Mouse (Mus musculus): ENCODE results near the gene Ttll5. TPM values are rescaled to one million over a fixed set of nuclear protein-coding genes. Genes with fewer than 3 reads are reported as not detected.

Gene Ttll5
- polyA plus RNA-seq, 2 experiments, result 5.6 to 6.4 TPM

GRCm38 (mm10) chr12:85951822-85952221 lies 127.4 kb downstream of the Ttll5 start:
- Histone ChIP-seq H3K36me3 (replicated peaks; ENCODE audit: control insufficient read depth, insufficient read depth, low read depth) (no peaks in the 10 kb centered on the region), H3K27me3 (ENCODE audit: control insufficient read depth, insufficient read depth, low read length) (no peaks in the 10 kb centered on the region), H3K9ac (replicated peaks) (no peak overlapping the region), H3K4me3 (ENCODE audit: insufficient read depth in 1 of 2, low read depth in 2 of 2, low read length in 2 of 2) (no peak overlapping the region), H3K9me3 (ENCODE audit: control insufficient read depth, low read length) (no peaks in the 10 kb centered on the region), H3K4me2 (ENCODE audit: low read depth) (no peak overlapping the region), H3K27ac (no peak overlapping the region), H3K4me1 (replicated peaks; ENCODE audit: control insufficient read depth in 2 of 2, insufficient read depth in 2 of 2, low read length in 1 of 2) (no peaks in the 10 kb centered on the region)
- DNase-seq (ENCODE audit: low read depth in 3 of 3, low spot score in 3 of 3) (no peak), ATAC-seq (ENCODE audit: insufficient read depth) (no peak)
- 83% methylated on average over 1 of the region's 1 CpGs for whole genome bisulfite sequencing (ENCODE audit: insufficient replicate concordance)
- TF ChIP-seq EP300 (IDR thresholded peaks at IDR 0.05; ENCODE audit: low read depth) (no peak), CTCF (IDR thresholded peaks at IDR 0.05; ENCODE audit: low read depth) (peak; percentile 47)

- no peak for TF ChIP-seq CTCF (IDR thresholded peaks at IDR 0.05; ENCODE audit: low read depth)
- Histone ChIP-seq H3K4me3 (ENCODE audit: insufficient read depth in 1 of 2, low read depth in 2 of 2, low read length in 2 of 2) (no peak overlapping the region), H3K36me3 (replicated peaks; ENCODE audit: control insufficient read depth, insufficient read depth, low read depth) (no peaks in the 10 kb centered on the region), H3K27ac (no peak overlapping the region), H3K4me2 (ENCODE audit: low read depth) (no peak overlapping the region), H3K27me3 (ENCODE audit: control insufficient read depth, insufficient read depth, low read length) (no peaks in the 10 kb centered on the region), H3K9ac (replicated peaks) (no peak overlapping the region), H3K4me1 (replicated peaks; ENCODE audit: control insufficient read depth in 2 of 2, insufficient read depth in 2 of 2, low read length in 1 of 2) (no peaks in the 10 kb centered on the region), H3K9me3 (ENCODE audit: control insufficient read depth, low read length) (no peaks in the 10 kb centered on the region)
- DNase-seq (ENCODE audit: low read depth in 3 of 3, low spot score in 3 of 3) (no peak), ATAC-seq (ENCODE audit: insufficient read depth) (no peak)
- 74% methylated on average over 5 of the region's 5 CpGs for WGBS (ENCODE audit: insufficient replicate concordance)
Measured at GRCm38 (mm10) chr12:85952349-85952748, 127.9 kb downstream of the Ttll5 start.

GRCm38 (mm10) chr12:85954167-85954566 lies 129.7 kb downstream of the Ttll5 start:
- ATAC-seq (ENCODE audit: insufficient read depth), result no peak
- Histone ChIP-seq H3K36me3 (replicated peaks; ENCODE audit: control insufficient read depth, insufficient read depth, low read depth) (no peaks in the 10 kb centered on the region), H3K27ac (no peak overlapping the region), H3K4me3 (ENCODE audit: insufficient read depth in 1 of 2, low read depth in 2 of 2, low read length in 2 of 2) (no peak overlapping the region), H3K4me2 (ENCODE audit: low read depth) (no peak overlapping the region), H3K4me1 (replicated peaks; ENCODE audit: control insufficient read depth in 2 of 2, insufficient read depth in 2 of 2, low read length in 1 of 2) (no peaks in the 10 kb centered on the region), H3K27me3 (ENCODE audit: control insufficient read depth, insufficient read depth, low read length) (no peaks in the 10 kb centered on the region), H3K9me3 (ENCODE audit: control insufficient read depth, low read length) (no peaks in the 10 kb centered on the region), H3K9ac (replicated peaks) (no peak overlapping the region)
- TF ChIP-seq CTCF (IDR thresholded peaks at IDR 0.05; ENCODE audit: low read depth) (peak; percentile 26), EP300 (IDR thresholded peaks at IDR 0.05; ENCODE audit: low read depth) (no peak)
- DNase-seq (ENCODE audit: low read depth in 3 of 3, low spot score in 3 of 3), result no peak
- 67% methylated on average over 3 of the region's 3 CpGs for WGBS (ENCODE audit: insufficient replicate concordance)

- Histone ChIP-seq H3K36me3 (replicated peaks; ENCODE audit: control insufficient read depth, insufficient read depth, low read depth) (no peaks in the 10 kb centered on the region), H3K4me3 (ENCODE audit: insufficient read depth in 1 of 2, low read depth in 2 of 2, low read length in 2 of 2) (no peak overlapping the region), H3K4me1 (replicated peaks; ENCODE audit: control insufficient read depth in 2 of 2, insufficient read depth in 2 of 2, low read length in 1 of 2) (no peaks in the 10 kb centered on the region), H3K27me3 (ENCODE audit: control insufficient read depth, insufficient read depth, low read length) (no peaks in the 10 kb centered on the region), H3K9me3 (ENCODE audit: control insufficient read depth, low read length) (no peaks in the 10 kb centered on the region), H3K9ac (replicated peaks) (no peak overlapping the region), H3K27ac (no peak overlapping the region), H3K4me2 (ENCODE audit: low read depth) (no peak overlapping the region)
- 78% methylated on average over 8 of the region's 8 CpGs for WGBS (ENCODE audit: insufficient replicate concordance)
- ATAC-seq (ENCODE audit: insufficient read depth), result no peak
- no peak for DNase-seq (ENCODE audit: low read depth in 3 of 3, low spot score in 3 of 3)
- TF ChIP-seq EP300 (IDR thresholded peaks at IDR 0.05; ENCODE audit: low read depth), result no peak
- no peak for TF ChIP-seq CTCF (IDR thresholded peaks at IDR 0.05; ENCODE audit: low read depth)
Measured at GRCm38 (mm10) chr12:85955062-85955461, 130.6 kb downstream of the Ttll5 start.

GRCm38 (mm10) chr12:85955690-85956089 lies 131.2 kb downstream of the Ttll5 start:
- 36% methylated on average over 3 of the region's 3 CpGs for WGBS (ENCODE audit: insufficient replicate concordance)
- Histone ChIP-seq H3K4me3 (ENCODE audit: insufficient read depth in 1 of 2, low read depth in 2 of 2, low read length in 2 of 2) (no peak overlapping the region), H3K36me3 (replicated peaks; ENCODE audit: control insufficient read depth, insufficient read depth, low read depth) (no peaks in the 10 kb centered on the region), H3K4me2 (ENCODE audit: low read depth) (no peak overlapping the region), H3K27me3 (ENCODE audit: control insufficient read depth, insufficient read depth, low read length) (no peaks in the 10 kb centered on the region), H3K27ac (no peak overlapping the region), H3K9ac (replicated peaks) (no peak overlapping the region), H3K4me1 (replicated peaks; ENCODE audit: control insufficient read depth in 2 of 2, insufficient read depth in 2 of 2, low read length in 1 of 2) (no peaks in the 10 kb centered on the region), H3K9me3 (ENCODE audit: control insufficient read depth, low read length) (no peaks in the 10 kb centered on the region)
- TF ChIP-seq EP300 (IDR thresholded peaks at IDR 0.05; ENCODE audit: low read depth), result no peak
- no peak for TF ChIP-seq CTCF (IDR thresholded peaks at IDR 0.05; ENCODE audit: low read depth)
- ATAC-seq (ENCODE audit: insufficient read depth), result no peak
- no peak for DNase-seq (ENCODE audit: low read depth in 3 of 3, low spot score in 3 of 3)

Data from liver, embryonic 14.5 days (tissue).